Mouse (Mus musculus) heart, embryonic 10.5 days (tissue): Measurements from ENCODE around the gene Kng1. TPM values are rescaled to one million over a fixed set of nuclear protein-coding genes. Genes with fewer than 3 reads are reported as not detected.
A peak's percentile ranks its signal among the peaks of the same experiment; 100 is the strongest.

Experiments used
- DNase-seq: peaks from one replicate; pipeline ENCODE4 v3.0.0-alpha.2; 2017; ENCODE audit warnings: low spot score
- H3K27ac ChIP-seq: fragments of 300-500 bp; sonication (generic); 2 replicates; pipeline ENCODE4 v1.5.1; 2016; ENCODE audit warnings: mild to moderate bottlenecking
- H3K27me3 ChIP-seq: fragments of 300-500 bp; sonication (generic); 2 replicates; pipeline ENCODE4 v1.6.1; 2016; ENCODE audit warnings: mild to moderate bottlenecking; ENCODE audit not compliant: poor library complexity, insufficient read depth, severe bottlenecking
- H3K36me3 ChIP-seq: fragments of 300-500 bp; sonication (generic); 2 replicates; pipeline ENCODE4 v1.6.1; 2016; ENCODE audit warnings: mild to moderate bottlenecking, moderate library complexity
- H3K4me1 ChIP-seq: fragments of 300-500 bp; sonication (generic); 2 replicates; pipeline ENCODE4 v1.6.1; 2016; ENCODE audit warnings: mild to moderate bottlenecking
- H3K4me3 ChIP-seq: fragments of 300-500 bp; sonication (generic); 2 replicates; pipeline ENCODE4 v1.5.1; 2016; ENCODE audit warnings: mild to moderate bottlenecking, moderate library complexity
- H3K9me3 ChIP-seq: fragments of 300-500 bp; sonication (generic); 2 replicates; pipeline ENCODE4 v1.6.1; 2016; ENCODE audit warnings: mild to moderate bottlenecking, moderate library complexity
- WGBS: fragments of 180-500 bp; shearing (Covaris S2); methylation state at CpG from one replicate; pipeline ENCODE4 v1.1.7; 2016; 5-methylcytosine and 5-hydroxymethylcytosine counted together
- polyA plus RNA-seq: library from polyadenylated mRNA; unstranded; fragments of >200 nt; fragmentation: Nextera tagmentation; extraction: Ambion mirVana; gene quantifications from 2 replicates; pipeline ENCODE4 v1.2.1, GENCODE M21; 2016

Kng1 gene
- polyA plus RNA-seq, 1 experiment from 2014 or later, result 5.1 TPM

DNA sequence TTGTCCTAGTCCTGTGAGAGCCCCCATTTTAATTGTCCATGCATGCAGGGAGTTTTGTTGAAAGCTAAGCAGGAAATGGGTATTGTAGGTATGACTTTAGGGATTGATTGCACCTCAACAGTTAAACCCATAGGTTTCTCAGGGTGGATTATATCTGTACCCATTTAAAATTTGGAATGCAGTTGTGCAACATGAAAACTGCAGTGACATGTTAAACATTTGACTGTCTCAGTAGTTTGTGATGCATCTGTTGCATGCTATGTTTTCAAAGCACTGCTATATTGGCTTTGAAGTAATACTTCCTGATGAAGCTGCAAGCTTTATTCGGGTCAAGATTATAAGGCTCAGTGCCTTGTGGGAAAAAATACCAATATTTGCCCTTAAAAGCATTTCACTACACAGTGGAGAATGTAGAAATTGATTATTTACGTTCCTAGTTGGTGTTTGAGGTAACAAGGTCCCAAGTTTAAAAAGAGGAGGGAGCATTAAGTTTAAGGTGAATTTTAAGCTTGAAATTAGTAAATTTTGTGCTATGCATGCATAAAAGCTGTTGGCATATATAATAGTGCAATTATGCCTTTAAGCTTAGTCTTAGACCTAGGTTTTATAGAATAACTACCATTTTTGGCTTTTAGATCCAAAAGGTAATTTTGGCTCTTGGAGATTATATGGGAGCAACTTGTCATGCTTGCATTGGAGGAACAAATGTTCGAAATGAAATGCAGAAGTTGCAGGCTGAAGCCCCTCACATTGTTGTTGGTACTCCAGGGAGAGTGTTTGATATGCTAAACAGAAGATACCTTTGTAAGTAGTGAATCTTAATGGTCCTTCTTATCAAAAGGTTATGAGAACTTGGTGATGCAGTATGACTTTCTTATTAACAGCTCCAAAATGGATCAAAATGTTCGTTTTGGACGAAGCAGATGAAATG lies 52.0 kb downstream of the Kng1 start:
- Histone ChIP-seq H3K27me3 (no peaks in the 10 kb centered on the region), H3K4me1 (peaks cover 6% of the 10 kb centered on the region; the same call in 1 of the 2 replicates), H3K27ac (peak overlapping the region; percentile 22; the same call in 1 of the 2 replicates), H3K9me3 (no peaks in the 10 kb centered on the region), H3K36me3 (peaks cover 59% of the 10 kb centered on the region), H3K4me3 (peak overlapping the region; percentile 96)
- DNase-seq, result no peak
- 64% methylated on average over 5 of the region's 5 CpGs for WGBS

DNA sequence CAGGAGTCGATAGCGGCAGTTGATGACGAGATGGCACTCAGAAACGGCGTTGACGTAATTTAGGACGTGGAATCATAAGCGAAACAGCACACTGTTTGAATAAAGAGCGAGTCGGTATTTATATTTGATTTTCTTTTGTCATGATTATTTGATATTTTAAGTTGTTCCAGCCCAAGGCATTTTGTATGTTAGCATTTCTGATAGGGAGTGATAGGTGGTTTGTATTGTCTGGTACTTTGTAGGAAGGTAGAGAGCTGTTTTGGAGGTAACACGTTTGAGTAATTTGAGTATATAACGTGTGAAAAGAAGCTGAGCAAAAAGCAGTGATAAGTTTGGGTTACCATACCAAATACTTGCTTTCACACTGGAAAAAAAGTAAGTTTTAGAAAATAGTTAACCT lies 54.7 kb downstream of the Kng1 start:
- H3K27ac ChIP-seq, result no peak overlapping the region
- peaks cover 6% of the 10 kb centered on the region; the same call in 1 of the 2 replicates for H3K4me1 ChIP-seq
- peaks cover 75% of the 10 kb centered on the region for H3K36me3 ChIP-seq
- no peaks in the 10 kb centered on the region for H3K9me3 ChIP-seq
- H3K27me3 ChIP-seq, result no peaks in the 10 kb centered on the region
- WGBS, result 86% methylated on average over 12 of the region's 12 CpGs
- DNase-seq, result no peak
- H3K4me3 ChIP-seq, result no peak overlapping the region

DNA sequence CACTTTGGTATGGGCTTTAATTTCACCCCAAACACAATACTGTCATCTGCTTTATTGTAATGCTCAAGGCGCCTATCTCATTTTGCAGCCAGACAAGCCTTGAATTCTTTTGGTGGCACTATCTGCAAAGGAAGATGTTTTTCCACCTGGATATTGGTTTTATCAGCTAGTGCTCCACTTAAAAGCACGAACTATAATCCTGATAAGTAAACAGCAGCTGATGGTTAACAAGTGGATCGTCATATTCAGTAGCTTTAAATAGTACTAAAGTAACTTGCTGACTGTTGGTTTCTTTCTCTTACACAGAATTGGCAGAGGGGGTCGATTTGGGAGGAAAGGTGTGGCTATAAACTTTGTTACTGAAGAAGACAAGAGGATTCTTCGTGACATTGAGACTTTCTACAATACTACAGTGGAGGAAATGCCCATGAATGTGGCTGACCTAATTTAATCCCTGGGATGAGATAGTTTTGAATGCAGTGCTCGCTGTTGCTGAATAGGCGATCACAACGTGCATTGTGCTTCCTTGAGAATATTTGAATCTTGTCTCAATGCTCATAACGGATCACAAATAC lies 55.3 kb downstream of the Kng1 start:
- H3K4me3 ChIP-seq, result no peak overlapping the region
- peaks cover 6% of the 10 kb centered on the region; the same call in 1 of the 2 replicates for H3K4me1 ChIP-seq
- 50% methylated on average over 9 of the region's 9 CpGs for WGBS
- no peak overlapping the region for H3K27ac ChIP-seq
- no peaks in the 10 kb centered on the region for H3K9me3 ChIP-seq
- H3K27me3 ChIP-seq, result no peaks in the 10 kb centered on the region
- no peak for DNase-seq
- H3K36me3 ChIP-seq, result peaks cover 81% of the 10 kb centered on the region

GRCm38 (mm10) chr16:23113903-23114302 lies 56.2 kb downstream of the Kng1 start:
- DNase-seq, result no peak
- Histone ChIP-seq H3K36me3 (peaks cover 77% of the 10 kb centered on the region), H3K27me3 (no peaks in the 10 kb centered on the region), H3K4me1 (peaks cover 6% of the 10 kb centered on the region; the same call in 1 of the 2 replicates), H3K27ac (no peak overlapping the region), H3K9me3 (no peaks in the 10 kb centered on the region), H3K4me3 (no peak overlapping the region)

GRCm38 (mm10) chr16:23114339-23115171 lies 56.9 kb downstream of the Kng1 start:
- 72% methylated on average over 5 of the region's 5 CpGs for WGBS
- no peak for DNase-seq
- Histone ChIP-seq H3K4me3 (no peak overlapping the region), H3K4me1 (peaks cover 4% of the 10 kb centered on the region; the same call in 1 of the 2 replicates), H3K9me3 (no peaks in the 10 kb centered on the region), H3K36me3 (peaks cover 75% of the 10 kb centered on the region), H3K27ac (no peak overlapping the region), H3K27me3 (no peaks in the 10 kb centered on the region)

DNA sequence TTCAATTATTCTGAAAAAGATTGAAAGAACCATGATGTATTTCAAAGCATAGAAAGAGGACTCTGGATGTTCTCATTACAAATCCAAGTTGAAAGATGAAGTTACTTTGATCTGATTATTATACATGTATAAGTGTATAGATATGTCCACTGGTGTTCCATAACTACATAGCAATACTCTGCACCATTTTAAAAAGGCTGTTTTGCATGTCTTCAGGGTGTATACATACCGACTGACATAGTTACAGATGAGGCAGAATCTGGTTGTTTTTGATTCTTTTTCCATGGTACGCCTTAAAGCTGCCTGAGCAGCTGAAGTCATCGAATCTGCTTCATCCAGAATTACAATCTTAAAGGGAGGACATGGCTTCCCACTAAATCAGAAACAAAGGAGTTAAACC lies 57.8 kb downstream of the Kng1 start:
- Histone ChIP-seq H3K9me3 (no peaks in the 10 kb centered on the region), H3K27ac (no peak overlapping the region), H3K27me3 (no peaks in the 10 kb centered on the region), H3K36me3 (peaks cover 73% of the 10 kb centered on the region), H3K4me3 (no peak overlapping the region), H3K4me1 (no peaks in the 10 kb centered on the region)
- DNase-seq, result no peak
- WGBS, result 90% methylated on average over 3 of the region's 3 CpGs

- no peaks in the 10 kb centered on the region for H3K4me1 ChIP-seq
- 58% methylated on average over 4 of the region's 4 CpGs for WGBS
- H3K27me3 ChIP-seq, result no peaks in the 10 kb centered on the region
- no peak overlapping the region for H3K27ac ChIP-seq
- no peak for DNase-seq
- H3K9me3 ChIP-seq, result no peaks in the 10 kb centered on the region
- H3K4me3 ChIP-seq, result no peak overlapping the region
- H3K36me3 ChIP-seq, result peaks cover 74% of the 10 kb centered on the region
These were observed 59.5 kb downstream of the Kng1 start for GRCm38 (mm10) chr16:23117173-23117572.

DNA sequence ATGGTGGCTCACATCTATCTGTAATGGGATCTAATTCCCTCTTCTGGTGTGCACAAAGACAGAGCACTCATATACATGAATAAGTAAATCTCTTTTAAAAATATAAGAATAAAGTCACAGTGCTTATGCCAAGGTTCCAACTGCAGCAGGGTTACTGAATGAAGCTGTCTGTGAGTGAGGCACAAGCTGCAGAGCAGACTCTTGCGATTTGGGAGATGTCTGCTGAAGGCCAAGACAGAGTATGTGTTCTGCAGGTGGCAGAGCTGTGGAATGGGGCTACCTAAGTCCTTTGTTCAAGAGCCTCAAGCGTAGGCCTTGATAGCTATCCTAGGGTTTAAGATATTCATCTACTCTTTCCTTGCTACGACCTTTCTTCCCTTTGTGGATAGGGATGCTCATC lies 64.8 kb downstream of the Kng1 start:
- DNase-seq, result no peak

GRCm38 (mm10) chr16:23123104-23123503 lies 65.4 kb downstream of the Kng1 start:
- no peak overlapping the region for H3K27ac ChIP-seq
- no peaks in the 10 kb centered on the region for H3K27me3 ChIP-seq
- H3K36me3 ChIP-seq, result peaks cover 58% of the 10 kb centered on the region
- H3K4me1 ChIP-seq, result peaks cover 9% of the 10 kb centered on the region
- H3K4me3 ChIP-seq, result no peak overlapping the region
- 91% methylated on average over 4 of the region's 4 CpGs for WGBS
- H3K9me3 ChIP-seq, result no peaks in the 10 kb centered on the region
- no peak for DNase-seq

More for the DNA sequence above, 64.8 kb downstream of the Kng1 start:
- no peaks in the 10 kb centered on the region for H3K9me3 ChIP-seq
- WGBS, result 93% methylated on average over 3 of the region's 3 CpGs
- no peak overlapping the region for H3K4me3 ChIP-seq
- no peak overlapping the region for H3K27ac ChIP-seq
- H3K27me3 ChIP-seq, result no peaks in the 10 kb centered on the region
- peaks cover 9% of the 10 kb centered on the region for H3K4me1 ChIP-seq
- H3K36me3 ChIP-seq, result peaks cover 64% of the 10 kb centered on the region

DNA sequence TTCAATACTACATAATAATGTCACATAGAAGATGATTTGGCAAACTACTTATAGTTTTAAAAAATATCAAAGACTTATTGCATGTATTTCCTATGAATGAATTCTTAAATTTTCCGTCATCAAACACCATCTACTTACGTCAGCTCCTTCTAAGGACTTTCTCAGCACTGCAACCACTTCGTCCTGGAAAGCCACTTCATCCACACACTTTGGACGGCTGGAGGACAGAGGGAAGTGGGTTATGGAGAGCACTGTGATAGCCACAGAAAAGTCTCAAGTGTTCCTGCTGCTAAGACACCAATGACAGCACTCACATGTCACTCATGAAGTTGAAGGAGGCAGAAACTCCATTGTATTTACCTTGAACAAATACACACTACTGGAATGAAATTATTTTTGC lies 66.7 kb downstream of the Kng1 start:
- Histone ChIP-seq H3K4me1 (peaks cover 19% of the 10 kb centered on the region), H3K27ac (no peak overlapping the region), H3K27me3 (no peaks in the 10 kb centered on the region), H3K9me3 (no peaks in the 10 kb centered on the region), H3K36me3 (peaks cover 50% of the 10 kb centered on the region), H3K4me3 (no peak overlapping the region)
- no peak for DNase-seq
- 80% methylated on average over 4 of the region's 4 CpGs for WGBS

GRCm38 (mm10) chr16:23127311-23127672 lies 69.6 kb downstream of the Kng1 start:
- Histone ChIP-seq H3K4me1 (peaks cover 19% of the 10 kb centered on the region), H3K36me3 (peaks cover 25% of the 10 kb centered on the region), H3K9me3 (no peaks in the 10 kb centered on the region), H3K4me3 (peak overlapping the region; percentile 82), H3K27ac (peak overlapping the region; percentile 98), H3K27me3 (no peaks in the 10 kb centered on the region)
- under 1% methylated on average over 4 of the region's 4 CpGs for WGBS
- no peak for DNase-seq

- Histone ChIP-seq H3K4me1 (peaks cover 19% of the 10 kb centered on the region), H3K4me3 (peak within 1 kb of the TSS; percentile 82), H3K36me3 (peaks cover 20% of the 10 kb centered on the region), H3K27ac (peak within 1 kb of the TSS; percentile 98), H3K9me3 (no peaks in the 10 kb centered on the region), H3K27me3 (no peaks in the 10 kb centered on the region)
- WGBS, result under 1% methylated on average over 51 of the region's 51 CpGs
- DNase-seq, result peak; percentile 95
These were observed 70.2 kb downstream of the Kng1 start, which contains the start of gene Rfc4 for GRCm38 (mm10) chr16:23127673-23128375. Gene Rfc4, minus strand, starts transcription at chr16:23127737.
